Mouse (Mus musculus) embryo, embryonic 11.5 days (tissue): ENCODE data around the gene Rala.

ENCODE experiments used
- DNase-seq: peaks from one replicate; pipeline ENCODE4 v3.0.0-alpha.2; 2012; ENCODE audit warnings: low read depth, low spot score

Rala gene

DNA sequence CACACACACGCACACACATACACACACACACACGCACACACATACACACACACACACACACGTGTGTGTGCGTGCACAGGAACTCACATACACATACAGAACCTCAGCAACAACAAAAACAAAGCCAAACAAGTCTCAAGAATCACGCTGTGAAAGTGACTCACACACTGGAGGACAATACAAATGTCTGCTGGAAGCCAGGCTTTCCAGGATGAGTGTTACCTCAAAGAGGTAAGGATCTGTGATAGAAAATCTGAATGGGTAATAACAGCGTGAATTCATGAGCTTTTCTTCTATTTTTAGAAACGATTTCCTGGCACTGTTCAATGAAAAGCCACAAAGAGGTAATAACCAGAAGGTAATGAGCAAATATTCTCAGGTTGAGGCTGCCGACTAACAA lies 59.8 kb downstream of the Rala start:
- DNase-seq: no peak

DNA sequence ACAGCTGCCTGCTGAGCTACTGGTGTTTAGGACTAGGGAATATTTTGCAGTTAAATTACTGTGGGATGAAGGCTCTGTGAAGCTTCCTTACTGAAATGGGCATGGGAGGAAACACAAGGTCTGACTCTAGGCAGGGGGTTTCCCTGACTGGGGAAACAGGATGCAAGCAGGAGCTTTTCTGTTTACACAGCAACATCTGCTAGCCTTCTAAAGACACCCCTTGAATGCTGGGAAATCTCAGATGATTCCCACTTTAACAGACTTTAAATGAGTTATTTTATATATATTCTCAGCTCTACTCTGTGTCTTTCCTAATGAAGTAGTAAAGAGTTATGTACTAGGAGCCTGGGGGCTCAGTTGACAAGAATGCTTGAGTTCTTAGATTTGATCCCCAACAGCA lies 65.0 kb downstream of the Rala start:
- DNase-seq: no peak

DNA sequence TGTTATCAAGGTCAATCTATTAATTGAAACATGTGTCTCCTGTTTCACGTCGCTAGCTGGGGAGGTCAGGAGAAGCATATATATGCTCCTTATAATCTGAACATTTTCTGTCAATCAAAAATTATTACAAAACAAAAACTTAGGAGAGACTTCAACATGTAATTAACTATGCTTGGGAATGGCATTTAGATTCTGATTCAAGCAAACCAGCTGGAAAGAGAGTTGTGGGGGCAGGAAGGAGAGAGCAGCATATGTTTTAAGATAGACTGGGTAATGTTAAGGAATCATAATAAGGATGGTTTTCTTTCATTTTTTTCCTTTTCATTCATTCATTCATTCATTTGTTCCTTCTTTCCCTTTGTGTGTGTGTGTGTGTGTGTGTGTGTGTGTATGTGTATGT lies 77.3 kb downstream of the Rala start:
- no peak for DNase-seq

DNA sequence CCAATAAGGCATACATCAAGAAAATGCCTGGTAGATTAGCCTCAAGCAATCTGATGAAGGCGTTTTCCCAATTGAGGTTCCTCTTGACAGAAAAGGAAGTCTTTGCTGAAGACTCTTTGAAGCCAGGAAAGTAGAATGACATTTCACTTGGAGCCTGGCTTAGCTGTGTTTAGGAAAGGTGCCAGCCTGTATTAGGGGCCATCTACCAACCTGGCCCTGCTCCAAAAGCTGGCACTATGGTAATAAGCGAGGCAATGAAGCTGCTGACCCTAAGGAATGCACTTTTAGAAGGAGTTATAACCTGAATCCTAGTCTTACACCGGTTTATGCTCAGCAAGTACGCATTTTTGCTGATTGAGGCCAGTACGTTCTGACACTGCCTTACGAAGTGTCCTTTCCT lies 83.5 kb downstream of the Rala start:
- DNase-seq: no peak

DNA sequence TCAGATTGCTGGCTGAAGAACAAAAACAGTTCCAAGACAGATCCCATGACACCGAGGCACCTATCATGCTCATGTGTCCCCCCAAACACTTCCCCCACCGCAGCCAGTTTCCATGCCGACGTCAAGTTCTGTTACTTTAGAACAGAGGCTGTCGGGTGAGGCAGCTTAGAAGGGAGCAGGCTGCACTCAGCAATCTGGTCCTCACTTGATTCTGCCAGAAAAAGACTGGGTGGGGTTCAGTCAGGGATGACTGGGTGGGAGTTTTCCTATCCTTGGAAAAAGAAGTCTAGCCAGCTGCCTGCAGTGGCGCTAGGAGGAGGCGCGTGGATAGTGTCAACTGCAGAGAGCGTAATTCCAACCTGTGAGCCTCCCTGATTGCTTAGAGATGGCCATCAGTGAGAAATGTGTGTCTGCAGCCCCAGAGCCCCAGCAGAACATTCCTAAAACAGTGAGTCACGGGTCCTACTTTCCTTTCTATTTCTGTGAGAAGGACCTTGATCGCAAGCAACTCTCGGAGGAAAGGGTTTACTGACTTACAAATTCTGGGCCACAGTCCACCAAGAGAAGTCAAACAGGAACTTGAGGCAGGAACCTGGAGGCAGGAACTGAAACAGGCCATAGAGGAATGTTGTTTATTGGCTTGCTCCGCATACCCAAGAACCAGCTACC lies 84.5 kb downstream of the Rala start:
- no peak for DNase-seq

DNA sequence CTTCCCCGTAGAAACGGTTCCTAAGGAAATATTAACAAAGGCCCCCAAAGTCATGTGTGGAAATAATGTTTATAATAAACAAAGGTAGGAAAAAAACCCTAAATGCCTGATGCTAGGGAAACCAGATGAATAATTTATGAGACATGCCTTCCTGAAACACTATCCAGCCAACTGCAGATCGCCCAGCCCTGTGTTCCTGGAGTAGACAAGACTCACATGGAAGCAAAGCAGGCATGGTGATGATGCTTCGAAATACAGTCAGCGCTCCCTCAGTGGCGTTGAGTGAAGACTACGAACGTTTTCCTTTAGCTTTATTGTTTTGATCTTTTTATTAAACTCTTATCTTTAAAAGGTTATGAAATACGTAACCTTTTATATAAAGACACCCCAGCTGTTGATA lies 87.0 kb downstream of the Rala start:
- DNase-seq: no peak

DNA sequence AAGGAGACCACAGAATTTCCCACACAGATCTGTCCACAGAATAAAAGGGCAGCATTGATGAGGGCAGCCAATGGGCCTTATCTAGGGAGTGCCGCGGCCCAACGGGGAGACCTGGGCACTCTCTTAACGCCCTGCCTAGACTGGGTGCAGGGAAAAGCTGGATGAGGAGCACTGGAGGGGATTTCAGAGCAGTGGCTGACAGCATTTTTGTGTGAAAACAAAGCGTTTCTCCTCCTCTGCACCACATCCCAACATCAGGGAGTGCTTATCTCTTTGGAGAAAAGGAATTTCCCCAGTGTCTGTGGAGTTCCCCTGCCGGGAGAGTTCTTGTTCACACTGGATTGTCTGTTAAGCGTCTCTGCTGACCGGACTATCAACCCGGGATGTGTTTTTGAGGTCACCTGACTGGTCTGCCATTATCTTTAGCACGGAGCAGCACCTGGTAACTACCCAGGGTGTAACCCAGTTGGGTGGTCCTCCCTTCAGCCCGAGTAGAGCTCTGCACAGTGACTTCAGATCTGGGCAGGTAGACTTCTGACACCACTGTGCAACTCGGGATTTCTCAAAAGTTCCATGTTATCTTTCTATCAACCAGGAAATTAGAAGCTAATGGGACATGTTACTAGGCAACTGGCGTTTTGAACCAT lies 88.4 kb downstream of the Rala start:
- no peak for DNase-seq

DNA sequence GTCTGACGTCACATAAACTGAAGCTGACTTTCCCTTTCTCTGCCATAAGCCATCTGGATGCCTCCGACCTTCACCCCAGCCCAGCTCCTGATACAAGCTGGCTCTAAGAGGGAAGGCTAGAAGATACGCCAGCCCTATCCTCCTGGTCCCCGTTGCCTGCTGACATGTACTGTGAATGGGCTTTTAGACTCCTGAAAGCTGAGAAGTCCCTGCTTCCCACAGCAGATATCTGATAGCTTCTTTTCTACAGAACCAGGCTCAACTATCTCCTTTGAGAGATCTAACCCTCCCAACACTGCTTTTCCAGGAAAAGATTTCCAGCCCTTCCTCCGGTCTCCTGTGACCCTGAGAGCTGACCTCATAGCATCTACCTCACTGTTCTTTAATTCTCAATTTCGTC lies 89.3 kb downstream of the Rala start:
- DNase-seq: no peak

DNA sequence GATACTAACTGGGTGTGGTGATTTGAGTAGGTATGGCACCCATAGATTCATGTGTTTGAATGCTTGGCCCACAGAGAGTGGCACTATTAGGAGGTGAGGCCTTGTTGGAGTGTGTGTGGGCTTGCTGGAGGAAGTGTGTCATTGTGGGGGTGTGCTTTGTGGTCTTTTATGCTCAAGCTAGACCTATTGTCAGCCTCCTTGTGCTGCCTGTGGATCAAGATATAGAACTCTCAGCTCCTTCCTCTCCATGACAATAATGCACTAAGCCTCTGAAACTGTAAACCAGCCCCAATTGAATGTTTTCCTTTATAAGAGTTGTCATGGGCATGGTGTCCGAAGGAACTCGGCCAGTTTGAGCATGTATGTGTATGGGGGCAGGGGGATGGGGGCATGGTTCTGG lies 100.7 kb downstream of the Rala start:
- no peak for DNase-seq

DNA sequence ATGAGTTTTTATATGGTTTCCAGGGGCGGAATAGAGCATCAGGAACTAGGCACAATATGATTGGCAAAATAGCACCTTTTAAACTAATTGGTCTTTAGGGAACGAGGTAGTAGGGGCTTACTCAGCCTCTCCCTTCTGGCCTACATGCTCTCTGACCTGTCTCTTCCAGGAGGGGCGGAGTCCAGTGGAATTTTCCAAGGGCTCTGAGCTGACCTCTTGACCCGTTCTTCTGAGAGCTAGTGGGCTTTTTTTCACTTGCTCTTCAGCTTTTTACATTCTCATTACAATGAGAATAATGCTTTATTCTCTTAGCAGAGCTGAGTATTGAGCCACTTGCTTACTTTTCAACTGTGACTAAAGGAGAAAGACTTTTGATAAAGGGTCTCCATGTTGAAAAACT lies 101.3 kb downstream of the Rala start:
- no peak for DNase-seq

DNA sequence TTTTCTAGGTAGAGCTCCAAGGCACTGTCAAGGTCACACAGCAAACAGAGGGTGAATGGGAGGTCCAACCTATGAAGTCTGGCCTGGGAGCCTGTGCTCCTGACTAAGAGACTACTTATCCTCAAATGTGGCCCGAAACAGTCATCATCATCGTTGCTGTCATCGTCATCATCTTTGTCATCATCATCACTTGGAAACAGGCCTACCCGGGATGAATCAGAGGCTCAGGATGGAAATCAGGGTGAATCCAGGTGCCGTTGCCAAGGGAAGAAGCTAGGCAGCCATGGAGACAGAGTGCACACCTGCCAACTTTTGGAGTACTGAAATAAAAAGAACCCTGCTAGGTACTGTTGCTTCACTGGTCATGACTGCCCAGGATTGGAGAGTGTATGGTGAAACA lies 104.9 kb downstream of the Rala start:
- no peak for DNase-seq

DNA sequence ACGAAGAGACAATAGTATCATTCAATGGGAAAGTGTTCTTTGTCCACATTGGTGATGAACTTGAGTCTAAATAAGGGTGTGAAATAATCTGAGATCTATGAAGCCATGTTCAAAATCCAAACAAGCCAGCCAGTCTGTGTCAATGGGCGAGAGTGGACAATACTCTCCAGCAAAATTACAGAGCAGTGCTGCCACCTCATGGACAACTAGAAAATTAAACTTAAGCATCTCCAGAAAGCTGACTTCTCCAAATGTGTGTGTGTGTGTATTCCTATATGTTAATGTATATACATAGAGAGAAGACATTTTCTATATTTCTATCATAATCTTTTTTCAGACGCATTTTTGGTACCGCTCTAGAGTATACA lies 105.6 kb downstream of the Rala start:
- peak; percentile 64 for DNase-seq

DNA sequence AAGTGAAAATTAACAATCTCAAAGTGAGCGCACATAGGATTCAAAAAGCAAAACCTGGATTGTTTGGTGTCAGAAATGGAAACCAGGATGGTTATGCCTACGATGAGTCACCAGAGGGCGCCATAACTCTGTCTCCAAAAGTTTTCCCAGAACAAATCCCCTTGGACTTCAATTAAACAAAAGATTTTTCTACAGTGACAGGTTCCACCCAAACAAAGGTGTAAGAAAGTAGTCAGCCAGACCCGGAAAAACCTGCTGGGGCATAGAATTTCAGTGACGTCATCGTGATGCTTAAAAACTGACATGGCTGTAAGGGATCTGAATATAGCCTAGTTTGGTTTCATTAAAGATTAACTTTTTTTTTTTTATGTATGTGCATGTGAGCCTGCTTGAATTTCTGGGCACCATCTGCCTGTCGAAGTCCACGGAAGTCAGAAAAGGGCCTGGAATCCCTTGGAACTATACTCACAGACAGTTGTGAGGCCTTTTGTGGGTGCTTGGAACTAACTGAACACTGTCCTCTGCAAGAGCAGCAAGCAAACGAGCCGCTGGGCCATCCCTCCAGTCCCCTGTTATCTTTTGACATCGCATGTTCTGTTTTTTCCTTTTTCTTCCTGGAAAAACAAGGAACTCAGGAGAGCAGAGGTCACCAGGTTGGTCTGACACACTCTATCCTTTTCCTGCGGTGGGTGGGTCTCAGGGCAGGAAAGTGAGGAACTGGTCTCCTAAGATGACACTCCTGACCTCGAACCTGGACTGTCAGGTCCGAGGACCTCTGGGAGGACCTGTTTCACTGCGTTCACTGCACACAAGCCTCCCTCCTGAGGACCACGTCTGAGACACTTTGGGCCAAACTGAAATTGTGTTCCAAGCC lies 106.2 kb downstream of the Rala start:
- peak; percentile 24 for DNase-seq

DNA sequence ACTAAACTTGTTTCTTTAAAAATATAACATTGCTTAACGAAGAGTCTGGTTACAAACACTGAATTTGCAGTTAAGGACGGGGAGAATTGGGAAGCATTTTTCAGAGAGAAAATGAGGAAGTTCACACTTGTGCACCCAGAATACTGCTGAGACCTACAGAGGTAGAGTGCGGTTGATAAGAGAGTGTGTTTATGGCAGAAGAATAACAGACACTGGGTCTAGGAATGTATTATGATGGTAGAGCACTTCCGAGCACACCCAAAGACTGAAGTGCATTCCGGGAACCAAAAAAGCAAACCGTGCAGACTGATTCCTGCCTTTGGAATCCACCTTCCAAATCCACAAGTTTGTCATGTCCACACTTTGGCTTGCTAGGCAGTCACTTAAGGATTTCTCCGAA lies 107.2 kb downstream of the Rala start:
- DNase-seq: no peak

DNA sequence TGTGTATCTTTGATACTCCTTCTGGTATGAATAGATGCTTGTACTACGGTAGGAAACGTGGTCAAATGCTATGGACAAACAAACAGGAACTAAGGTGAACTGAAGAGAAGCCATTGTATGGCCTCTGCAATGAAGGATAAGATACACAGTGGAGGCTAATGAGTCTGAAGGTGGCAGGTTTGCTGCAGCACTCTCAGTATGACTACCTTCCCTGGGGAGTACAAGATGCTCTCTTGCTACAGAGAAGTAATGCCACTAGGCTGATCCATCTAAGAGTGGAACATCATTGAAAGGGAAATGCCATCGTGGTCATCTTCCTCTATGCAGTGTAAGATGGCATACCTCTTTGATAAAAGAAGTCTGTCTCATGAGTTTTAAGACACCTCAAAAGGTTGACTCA lies 111.1 kb downstream of the Rala start:
- no peak for DNase-seq
